Mouse (Mus musculus): ENCODE measurements around the gene Kdm6b.

DNA sequence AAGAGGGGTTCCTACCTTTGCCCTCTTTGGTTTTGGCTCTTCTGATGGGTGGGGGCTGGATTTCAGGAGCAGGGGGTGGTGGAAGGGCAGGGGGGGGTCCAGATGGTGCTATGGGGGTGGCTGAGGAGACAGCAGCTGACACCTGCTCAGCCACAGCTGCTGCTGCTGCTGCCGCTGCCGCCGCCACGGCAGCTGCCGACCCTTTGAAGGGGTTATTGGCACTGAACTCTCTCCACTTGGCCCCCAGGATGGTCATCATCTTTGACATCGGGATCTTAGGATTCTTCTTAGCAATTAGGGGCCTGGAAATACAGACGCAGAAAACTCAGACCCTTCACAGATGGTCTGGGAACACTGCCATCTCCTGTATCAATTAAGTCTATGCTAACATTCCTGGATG lies 51.5 kb downstream of the Kdm6b start:
- TF ChIP-seq EP300 (IDR thresholded peaks at IDR 0.05; ENCODE audit: low read length) (no peak), MYC (IDR thresholded peaks at IDR 0.05; ENCODE audit: low read depth, low read length) (no peak), UBTF (IDR thresholded peaks at IDR 0.05; ENCODE audit: low read depth, low read length) (no peak), POLR2A (IDR thresholded peaks at IDR 0.05; ENCODE audit: low read depth, low read length) (no peak), ZNF384 (IDR thresholded peaks at IDR 0.05; ENCODE audit: low read depth, low read length) (no peak), ELF1 (IDR thresholded peaks at IDR 0.05; ENCODE audit: low read depth, low read length) (no peak)
